Mouse (Mus musculus) MEL (cell line): ENCODE measurements at regions not wholly inside any gene's neighbourhood (a gene's known extent, or its start where the extent isn't known, plus 50 kb on each side); places are given as distances from the start of the nearest gene placed in this dataset.

Experiments
- CHD1 ChIP-seq: IDR thresholded peaks from 2 replicates; pipeline ENCODE4 v1.6.1; 2012; ENCODE audit warnings: low read depth, mild to moderate bottlenecking, inconsistent platforms, low read length, improper control_type of control experiment
- CTCF ChIP-seq, 3 experiments: IDR thresholded peaks in 2 of 3; conservative IDR thresholded peaks in 1 of 3; 2 replicates each; pipeline ENCODE4 v1.5.1; 2011 to 2012; ENCODE audit warnings: low read length in 3 of 3, low read depth in 2 of 3, mild to moderate bottlenecking in 2 of 3, improper control_type of control experiment in 1 of 3, inconsistent platforms in 1 of 3, mixed read lengths in 1 of 3, moderate library complexity in 1 of 3; ENCODE audit not compliant: control insufficient read depth in 1 of 3, insufficient read depth in 1 of 3, poor library complexity in 1 of 3, severe bottlenecking in 1 of 3
- EP300 ChIP-seq, 2 experiments: IDR thresholded peaks; 2 replicates each; pipeline ENCODE4 v1.6.1; 2011; ENCODE audit warnings: improper control_type of control experiment in 2 of 2, low read length in 2 of 2, low read depth in 1 of 2, mild to moderate bottlenecking in 1 of 2
- GATA1 ChIP-seq: IDR thresholded peaks from 2 replicates; pipeline ENCODE4 v1.6.1; 2011; ENCODE audit warnings: low read depth, low read length, improper control_type of control experiment
- HCFC1 ChIP-seq: IDR thresholded peaks from 2 replicates; pipeline ENCODE4 v1.6.1; 2012; ENCODE audit warnings: low read depth, mild to moderate bottlenecking, inconsistent platforms, low read length, improper control_type of control experiment, moderate library complexity
- MAX ChIP-seq: IDR thresholded peaks from 2 replicates; pipeline ENCODE4 v1.6.1; 2011; ENCODE audit warnings: low read length, improper control_type of control experiment
- NRF1 ChIP-seq: IDR thresholded peaks from 2 replicates; pipeline ENCODE4 v1.6.1; 2014; ENCODE audit warnings: low read depth, mild to moderate bottlenecking, inconsistent platforms, low read length, improper control_type of control experiment, moderate library complexity; ENCODE audit not compliant: poor library complexity, insufficient read depth, severe bottlenecking
- POLR2A ChIP-seq, 2 experiments: IDR thresholded peaks; 2 replicates each; pipeline ENCODE4 v1.6.1; 2011 to 2012; ENCODE audit warnings: low read length in 2 of 2, mild to moderate bottlenecking in 2 of 2, control low read depth in 1 of 2, improper control_type of control experiment in 1 of 2, low read depth in 1 of 2, moderate library complexity in 1 of 2; ENCODE audit not compliant: control insufficient read depth in 1 of 2, insufficient read depth in 1 of 2, poor library complexity in 1 of 2
- USF1 ChIP-seq: IDR thresholded peaks from 2 replicates; pipeline ENCODE4 v1.6.1; 2014; ENCODE audit warnings: low read depth, mild to moderate bottlenecking, inconsistent platforms, low read length, improper control_type of control experiment, moderate library complexity
- ZMIZ1 ChIP-seq: IDR thresholded peaks from 2 replicates; pipeline ENCODE4 v1.6.1; 2012; ENCODE audit warnings: low read depth, mild to moderate bottlenecking, inconsistent platforms, low read length, improper control_type of control experiment, moderate library complexity

DNA sequence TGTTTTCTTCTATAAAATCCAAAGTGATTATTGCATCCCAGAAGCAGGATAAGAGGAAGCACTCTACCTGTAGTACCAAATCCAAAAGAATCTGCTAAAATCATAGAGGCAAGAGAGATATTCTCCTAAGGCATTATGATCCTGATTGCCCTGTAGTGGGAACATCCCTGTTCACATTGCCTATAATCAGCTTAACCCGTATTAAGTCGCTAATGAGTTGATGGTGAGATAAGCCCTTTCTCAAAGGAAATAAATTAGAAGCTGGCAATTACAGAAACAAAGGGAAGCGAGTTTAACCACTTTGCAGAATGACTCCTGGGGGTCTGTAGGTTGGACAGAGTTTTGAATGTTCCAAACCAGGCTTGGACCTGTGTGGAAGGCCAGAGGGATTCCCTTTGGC is 190.4 kb upstream of the Gm9747 start:
- TF ChIP-seq MAX (no peak), CTCF (IDR thresholded peaks at IDR 0.05 in 2 of 3, conservative IDR thresholded peaks at IDR 0.05 in 1 of 3; ENCODE audit: control insufficient read depth in 1 of 3, insufficient read depth in 1 of 3, low read depth in 2 of 3, low read length in 3 of 3, poor library complexity in 1 of 3, severe bottlenecking in 1 of 3) (no peak), EP300 (IDR thresholded peaks at IDR 0.05; ENCODE audit: low read depth in 1 of 2, low read length in 2 of 2) (no peak), GATA1 (no peak), HCFC1 (no peak), POLR2A (IDR thresholded peaks at IDR 0.05; ENCODE audit: control insufficient read depth in 1 of 2, insufficient read depth in 1 of 2, low read depth in 1 of 2, low read length in 2 of 2, poor library complexity in 1 of 2) (no peak), ZMIZ1 (no peak), NRF1 (no peak), CHD1 (no peak), USF1 (no peak)
